Mouse (Mus musculus): Measurements from ENCODE around the gene Atp7a.

Atp7a gene

GRCm38 (mm10) chrX:106171106-106171852, 144.2 kb downstream of the Atp7a start:
- DNase-seq (ENCODE audit: low spot score): peak; percentile 74

GRCm38 (mm10) chrX:106171853-106172154, 144.7 kb downstream of the Atp7a start:
- DNase-seq (ENCODE audit: low spot score): no peak

All from lung, postnatal 25 days (tissue).